Mouse (Mus musculus) central nervous system, embryonic 11.5 days (tissue): ENCODE data around the gene Speer4b. TPM values are rescaled to one million over a fixed set of nuclear protein-coding genes. Genes with fewer than 3 reads are reported as not detected.

Experiments used
- polyA plus RNA-seq: library from polyadenylated mRNA; depleted of rRNA; stranded (reverse); fragments of >200 nt; gene quantifications from 2 replicates; pipeline ENCODE4 v1.2.3, GENCODE M21; 2012; rRNA removed

Gene Speer4b
- polyA plus RNA-seq: not detected in 2 replicates

GRCm38 (mm10) chr5:27501338-27501737 lies at the start of gene Speer4b:
Gene Speer4b (minus strand): TSS chr5:27501438.

